Mouse (Mus musculus) megakaryocyte-erythroid progenitor cell, adult 5 weeks (primary cell): Measurements from ENCODE around the gene Grid2. TPM values are rescaled to one million over a fixed set of nuclear protein-coding genes. Genes with fewer than 3 reads are reported as not detected.

Experiments
- polyA plus RNA-seq: library from polyadenylated mRNA; stranded (reverse); fragments of >175 nt; gene quantifications from 2 replicates; pipeline ENCODE4 v1.2.3, GENCODE M21; 2012

Grid2 gene
- polyA plus RNA-seq, result not detected in 2 replicates

GRCm38 (mm10) chr6:63255826-63256555 lies at the start of gene Grid2:
TSS of gene Grid2 (plus strand) at chr6:63255876.

GRCm38 (mm10) chr6:64728499-64729198 lies 1473.0 kb downstream of the Grid2 start, which contains the start of gene Atoh1:
TSS of gene Atoh1 (plus strand) at chr6:64729125.

